Mouse (Mus musculus) embryonic fibroblast, embryonic 13.5 days (primary cell): ENCODE measurements around the gene H2-DMb1.

Experiments
- CTCF ChIP-seq: IDR thresholded peaks from 2 replicates; pipeline ENCODE4 v1.5.1; 2011; ENCODE audit warnings: mild to moderate bottlenecking, control low read depth, low read length, moderate library complexity, borderline replicate concordance; ENCODE audit not compliant: insufficient read depth
- POLR2A ChIP-seq: IDR thresholded peaks from 2 replicates; pipeline ENCODE4 v1.6.1; 2011; ENCODE audit warnings: low read depth, mild to moderate bottlenecking, control low read depth, low read length, moderate library complexity

DNA sequence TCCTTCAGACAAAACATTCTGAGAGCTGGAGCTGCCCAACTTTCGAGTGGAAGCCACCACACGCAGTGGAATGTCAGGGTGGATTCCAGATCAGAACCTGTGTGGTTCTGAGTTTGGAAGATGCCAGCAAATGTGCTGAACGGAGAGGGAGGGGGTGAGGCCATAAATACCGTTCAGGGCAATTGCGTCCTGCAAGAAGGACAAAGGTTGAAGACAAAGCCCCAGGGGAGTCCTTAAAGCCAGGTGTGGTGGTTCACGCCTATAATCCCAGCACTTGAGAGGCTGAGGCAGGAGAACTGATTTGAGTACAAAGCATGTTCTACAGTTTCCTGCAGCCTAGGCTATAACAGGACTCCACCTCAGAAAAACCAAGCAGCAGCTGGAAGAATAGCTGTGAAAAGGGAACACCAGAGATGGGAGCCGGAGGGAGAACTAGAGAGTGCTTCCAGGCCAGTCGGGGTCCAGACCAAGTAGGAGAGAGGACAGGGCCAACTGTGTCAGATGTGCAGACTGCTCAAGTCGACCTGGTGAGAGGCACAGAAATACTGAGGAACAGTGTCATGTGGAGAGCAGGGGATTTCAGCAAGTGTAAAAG lies 25.9 kb upstream of the H2-DMb1 start:
- TF ChIP-seq POLR2A, result no peak
- TF ChIP-seq CTCF, result no peak
